Mouse (Mus musculus): ENCODE measurements at regions not wholly inside any gene's neighbourhood (a gene's known extent, or its start where the extent isn't known, plus 50 kb on each side); places are given as distances from the start of the nearest gene placed in this dataset.

- DNase-seq, result no peak
Observed at GRCm38 (mm10) chr1:186572651-186573050, 133.1 kb downstream of the Tgfb2 start.

GRCm38 (mm10) chr1:186572092-186572491 lies 133.7 kb downstream of the Tgfb2 start:
- DNase-seq, result no peak

GRCm38 (mm10) chr1:186568496-186568895 lies 137.3 kb downstream of the Tgfb2 start:
- no peak for DNase-seq

GRCm38 (mm10) chr1:186568076-186568475 lies 137.7 kb downstream of the Tgfb2 start:
- DNase-seq, result peak in 1 of 2 experiments; percentile 13

- peak in 1 of 2 experiments; percentile 18 for DNase-seq
Observed at GRCm38 (mm10) chr1:186567136-186567826, 138.5 kb downstream of the Tgfb2 start.

- DNase-seq, result no peak
Observed at GRCm38 (mm10) chr1:186562027-186562426, 143.8 kb downstream of the Tgfb2 start.

GRCm38 (mm10) chr1:186555441-186555975 lies 150.3 kb downstream of the Tgfb2 start:
- peak; percentile 16 to 24 for DNase-seq

GRCm38 (mm10) chr1:186554520-186555010 lies 151.2 kb downstream of the Tgfb2 start:
- no peak for DNase-seq

- no peak for DNase-seq
Observed at GRCm38 (mm10) chr1:186552689-186553088, 153.1 kb downstream of the Tgfb2 start.

- peak; percentile 56 to 73 for DNase-seq
Observed at GRCm38 (mm10) chr1:186550265-186550885, 155.4 kb downstream of the Tgfb2 start.

GRCm38 (mm10) chr1:186549207-186549606 lies 156.6 kb downstream of the Tgfb2 start:
- DNase-seq, result no peak

- DNase-seq, result no peak
Observed at GRCm38 (mm10) chr1:186546386-186547185, 159.2 kb downstream of the Tgfb2 start.

GRCm38 (mm10) chr1:186540070-186540469 lies 165.7 kb downstream of the Tgfb2 start:
- no peak for DNase-seq

GRCm38 (mm10) chr1:186538233-186538632 lies 167.6 kb downstream of the Tgfb2 start:
- DNase-seq, result no peak

GRCm38 (mm10) chr1:186515976-186516375 lies 189.8 kb downstream of the Tgfb2 start:
- no peak for DNase-seq

- peak; percentile 36 to 51 for DNase-seq
Observed at GRCm38 (mm10) chr1:186515071-186515470, 190.7 kb downstream of the Tgfb2 start.

- no peak for DNase-seq
Observed at GRCm38 (mm10) chr1:186513861-186514260, 191.9 kb downstream of the Tgfb2 start.

- no peak for DNase-seq
Observed at GRCm38 (mm10) chr1:186510531-186510930, 195.3 kb downstream of the Tgfb2 start.

- DNase-seq, result peak; percentile 25 to 26
Observed at GRCm38 (mm10) chr1:186508358-186508757, 197.4 kb downstream of the Tgfb2 start.

- peak in 1 of 2 experiments; percentile 14 for DNase-seq
Observed at GRCm38 (mm10) chr1:186507956-186508355, 197.8 kb downstream of the Tgfb2 start.

- DNase-seq, result no peak
Observed at GRCm38 (mm10) chr1:186506517-186506916, 199.3 kb downstream of the Tgfb2 start.

GRCm38 (mm10) chr1:186505912-186506311 lies 199.9 kb downstream of the Tgfb2 start:
- DNase-seq, result no peak

Data from heart, adult 18-20 months (tissue).